Mouse (Mus musculus) small intestine, adult 2 months (tissue): ENCODE measurements around the gene Rad51b. TPM values are rescaled to one million over a fixed set of nuclear protein-coding genes. Genes with fewer than 3 reads are reported as not detected.

Source experiments
- H3K27ac ChIP-seq: fragments of 200-500 bp; 2 replicates; pipeline ENCODE4 v1.5.1; 2012; ENCODE audit warnings: low read depth, low read length, control low read depth, inconsistent platforms; ENCODE audit not compliant: insufficient read depth
- H3K27me3 ChIP-seq: fragments of 200-500 bp; 2 replicates; pipeline ENCODE4 v1.6.1; 2012; ENCODE audit warnings: mild to moderate bottlenecking, moderate library complexity, low read length, inconsistent platforms; ENCODE audit not compliant: control insufficient read depth, insufficient read depth
- H3K36me3 ChIP-seq: fragments of 200-500 bp; 2 replicates; pipeline ENCODE4 v1.6.1; 2012; ENCODE audit warnings: mild to moderate bottlenecking, low read length, control low read depth, inconsistent platforms; ENCODE audit not compliant: control insufficient read depth, insufficient read depth
- H3K4me1 ChIP-seq: fragments of 200-500 bp; 2 replicates; pipeline ENCODE4 v1.6.1; 2012; ENCODE audit warnings: low read length, inconsistent platforms, mixed read lengths; ENCODE audit not compliant: control insufficient read depth, insufficient read depth, insufficient read length
- H3K4me3 ChIP-seq: fragments of 200-500 bp; 2 replicates; pipeline ENCODE4 v1.5.1; 2012; ENCODE audit warnings: low read depth, mild to moderate bottlenecking, control low read depth, inconsistent platforms, low read length, moderate library complexity
- CTCF ChIP-seq: fragments of 200-500 bp; IDR thresholded peaks from 2 replicates; pipeline ENCODE4 v1.5.1; 2012; ENCODE audit warnings: low read depth, mild to moderate bottlenecking, control low read depth, inconsistent platforms, low read length, moderate library complexity, mixed read lengths; ENCODE audit not compliant: insufficient replicate concordance, insufficient read length; ENCODE audit errors: extremely low read depth
- POLR2A ChIP-seq: fragments of 200-500 bp; IDR thresholded peaks from 2 replicates; pipeline ENCODE4 v1.6.1; 2012; ENCODE audit warnings: low read depth, mild to moderate bottlenecking, control low read depth, inconsistent platforms, low read length, moderate library complexity
- WGBS: fragments of 180-500 bp; shearing (Covaris S2); methylation state at CpG from one replicate; pipeline ENCODE4 v1.1.7; 2018; 5-methylcytosine and 5-hydroxymethylcytosine counted together
- polyA plus RNA-seq: library from polyadenylated mRNA; depleted of rRNA; stranded (reverse); fragments of >200 nt; gene quantifications from 2 replicates; pipeline ENCODE4 v1.2.3, GENCODE M21; 2012; rRNA removed

Gene Rad51b
- polyA plus RNA-seq, 1 experiment: 0.46 TPM

GRCm38 (mm10) chr12:79856116-79856909 lies 559.2 kb downstream of the Rad51b start:
- TF ChIP-seq POLR2A (no peak), CTCF (no peak)
- H3K36me3 ChIP-seq: no peaks in the 10 kb centered on the region
- no peaks in the 10 kb centered on the region for H3K27me3 ChIP-seq
- peaks cover 32% of the 10 kb centered on the region; the same call in 1 of the 2 replicates for H3K4me1 ChIP-seq
- H3K4me3 ChIP-seq: no peak overlapping the region
- peak overlapping the region; percentile 13; the same call in 1 of the 2 replicates for H3K27ac ChIP-seq
- WGBS: 30% methylated on average over 11 of the region's 11 CpGs

GRCm38 (mm10) chr12:79857704-79858103 lies 560.6 kb downstream of the Rad51b start:
- no peak overlapping the region; the same call in 1 of the 2 replicates for H3K27ac ChIP-seq
- peaks cover 32% of the 10 kb centered on the region; the same call in 1 of the 2 replicates for H3K4me1 ChIP-seq
- no peak for TF ChIP-seq POLR2A
- TF ChIP-seq CTCF: no peak
- H3K4me3 ChIP-seq: no peak overlapping the region
- no peaks in the 10 kb centered on the region for H3K36me3 ChIP-seq
- H3K27me3 ChIP-seq: no peaks in the 10 kb centered on the region
- WGBS: 54% methylated on average over 6 of the region's 6 CpGs

GRCm38 (mm10) chr12:79858336-79858735 lies 561.3 kb downstream of the Rad51b start:
- H3K27ac ChIP-seq: peak overlapping the region; percentile 71
- no peaks in the 10 kb centered on the region for H3K36me3 ChIP-seq
- H3K27me3 ChIP-seq: no peaks in the 10 kb centered on the region
- 35% methylated on average over 11 of the region's 11 CpGs for WGBS
- TF ChIP-seq POLR2A (no peak), CTCF (no peak)
- H3K4me1 ChIP-seq: peaks cover 32% of the 10 kb centered on the region; the same call in 1 of the 2 replicates
- no peak overlapping the region for H3K4me3 ChIP-seq

GRCm38 (mm10) chr12:79859354-79860247 lies 562.5 kb downstream of the Rad51b start:
- peak overlapping the region; percentile 71 for H3K27ac ChIP-seq
- H3K4me1 ChIP-seq: peaks cover 32% of the 10 kb centered on the region; the same call in 1 of the 2 replicates
- no peak overlapping the region for H3K4me3 ChIP-seq
- 17% methylated on average over 14 of the region's 14 CpGs for WGBS
- H3K36me3 ChIP-seq: no peaks in the 10 kb centered on the region
- no peaks in the 10 kb centered on the region for H3K27me3 ChIP-seq
- no peak for TF ChIP-seq CTCF
- TF ChIP-seq POLR2A: no peak

- H3K27me3 ChIP-seq: no peaks in the 10 kb centered on the region
- no peaks in the 10 kb centered on the region for H3K36me3 ChIP-seq
- TF ChIP-seq CTCF: no peak
- TF ChIP-seq POLR2A: no peak
- no peak overlapping the region for H3K4me3 ChIP-seq
- WGBS: 32% methylated on average over 2 of the region's 2 CpGs
- H3K4me1 ChIP-seq: peaks cover 34% of the 10 kb centered on the region
- H3K27ac ChIP-seq: peak overlapping the region; percentile 71
Measured at GRCm38 (mm10) chr12:79860248-79860555, 563.1 kb downstream of the Rad51b start.

Other genes with a start within 250 kb of the Rad51b start
- gene Pigh, start 207.6 kb upstream of the Rad51b start, polyA plus RNA-seq: 7.5 and 9.9 TPM in 2 replicates
- gene Arg2, start 166.5 kb upstream of the Rad51b start, polyA plus RNA-seq: 148 and 162 TPM in 2 replicates
- gene Vti1b, start 124.6 kb upstream of the Rad51b start, polyA plus RNA-seq: 23.4 and 56.8 TPM in 2 replicates
- 6.3 and 11.6 TPM in 2 replicates for gene Rdh11, start 105.0 kb upstream of the Rad51b start, polyA plus RNA-seq
- gene Rdh12, start 88.4 kb upstream of the Rad51b start, polyA plus RNA-seq: 0.44 and 0.47 TPM in 2 replicates
- gene Zfyve26, start 978 bp upstream of the Rad51b start, polyA plus RNA-seq: 10.8 and 17.1 TPM in 2 replicates